Mouse (Mus musculus) lung, adult 2 months (tissue): ENCODE data around the gene Cpsf6. TPM values are rescaled to one million over a fixed set of nuclear protein-coding genes. Genes with fewer than 3 reads are reported as not detected.

Source experiments
- DNase-seq: peaks from one replicate; pipeline ENCODE4 v3.0.0; 2022
- H3K4me1 ChIP-seq: fragments of 200-500 bp; 2 replicates; pipeline ENCODE4 v1.6.1; 2011; ENCODE audit warnings: low read length; ENCODE audit not compliant: control insufficient read depth, insufficient read depth
- H3K4me3 ChIP-seq: fragments of 200-500 bp; replicated peaks from 2 replicates; pipeline ENCODE3; 2011; ENCODE audit warnings: low read depth, mild to moderate bottlenecking, control low read depth, low read length; ENCODE audit errors: extremely low read depth
- CTCF ChIP-seq: fragments of 200-500 bp; IDR thresholded peaks from 2 replicates; pipeline ENCODE4 v1.5.1; 2011; ENCODE audit warnings: mild to moderate bottlenecking, low read length, control low read depth; ENCODE audit not compliant: insufficient read depth
- POLR2A ChIP-seq: fragments of 200-500 bp; IDR thresholded peaks from 2 replicates; pipeline ENCODE4 v1.6.1; 2011; ENCODE audit warnings: low read depth, mild to moderate bottlenecking, control low read depth, low read length, borderline replicate concordance; ENCODE audit errors: extremely low read depth
- WGBS: fragments of 180-500 bp; shearing (Covaris S2); methylation state at CpG from one replicate; pipeline ENCODE4 v1.1.7; 2018; 5-methylcytosine and 5-hydroxymethylcytosine counted together
- polyA plus RNA-seq: library from polyadenylated mRNA; depleted of rRNA; stranded (reverse); fragments of >200 nt; gene quantifications from 2 replicates; pipeline ENCODE4 v1.2.3, GENCODE M21; 2012; rRNA removed

The Cpsf6 gene
- polyA plus RNA-seq, result 51.7 and 57.9 TPM in 2 replicates

GRCm38 (mm10) chr10:117379908-117380307, at the start of gene Cpsf6:
Gene Cpsf6, minus strand, starts transcription at chr10:117380015.
- DNase-seq, result no peak
- TF ChIP-seq CTCF, result no peak
- no peak for TF ChIP-seq POLR2A
- 63% methylated on average over 6 of the region's 6 CpGs for WGBS
- Histone ChIP-seq H3K4me3 (no peak within 1 kb of the TSS), H3K4me1 (peaks cover 4% of the 10 kb centered on the region; the same call in 1 of the 2 replicates)

- no peaks in the 10 kb centered on the region for H3K4me1 ChIP-seq
- no peak for TF ChIP-seq CTCF
- TF ChIP-seq POLR2A, result no peak
- whole genome bisulfite sequencing, result 57% methylated on average over 1 of the region's 1 CpGs
- no peak overlapping the region for H3K4me3 ChIP-seq
- DNase-seq, result no peak
Observed at GRCm38 (mm10) chr10:117426615-117426969, 46.8 kb upstream of the Cpsf6 start.

GRCm38 (mm10) chr10:117425907-117426614, 46.2 kb upstream of the Cpsf6 start:
- no peaks in the 10 kb centered on the region for H3K4me1 ChIP-seq
- TF ChIP-seq CTCF (no peak), POLR2A (no peak)
- no peak overlapping the region for H3K4me3 ChIP-seq
- WGBS, result 62% methylated on average over 11 of the region's 11 CpGs
- no peak for DNase-seq

GRCm38 (mm10) chr10:117425013-117425412, 45.2 kb upstream of the Cpsf6 start:
- H3K4me3 ChIP-seq, result no peak overlapping the region
- H3K4me1 ChIP-seq, result no peaks in the 10 kb centered on the region
- TF ChIP-seq POLR2A (no peak), CTCF (no peak)
- 90% methylated on average over 5 of the region's 5 CpGs for WGBS
- no peak for DNase-seq

- Histone ChIP-seq H3K4me3 (no peak overlapping the region), H3K4me1 (no peaks in the 10 kb centered on the region)
- no peak for DNase-seq
- WGBS, result 54% methylated on average over 3 of the region's 3 CpGs
- no peak for TF ChIP-seq POLR2A
- no peak for TF ChIP-seq CTCF
Observed at GRCm38 (mm10) chr10:117424146-117424905, 44.5 kb upstream of the Cpsf6 start.

GRCm38 (mm10) chr10:117423025-117424002, 43.5 kb upstream of the Cpsf6 start:
- TF ChIP-seq CTCF (no peak), POLR2A (no peak)
- 83% methylated on average over 17 of the region's 17 CpGs for WGBS
- Histone ChIP-seq H3K4me1 (no peaks in the 10 kb centered on the region), H3K4me3 (no peak overlapping the region)
- no peak for DNase-seq

GRCm38 (mm10) chr10:117422174-117422808, 42.5 kb upstream of the Cpsf6 start:
- Histone ChIP-seq H3K4me1 (peaks cover 2% of the 10 kb centered on the region; the same call in 1 of the 2 replicates), H3K4me3 (no peak overlapping the region)
- no peak for DNase-seq
- 81% methylated on average over 6 of the region's 6 CpGs for WGBS
- TF ChIP-seq CTCF (no peak), POLR2A (no peak)

- H3K4me3 ChIP-seq, result no peak overlapping the region
- DNase-seq, result no peak
- 81% methylated on average over 7 of the region's 7 CpGs for WGBS
- no peak for TF ChIP-seq POLR2A
- no peak for TF ChIP-seq CTCF
- peaks cover 3% of the 10 kb centered on the region; the same call in 1 of the 2 replicates for H3K4me1 ChIP-seq
Observed at GRCm38 (mm10) chr10:117421283-117422107, 41.7 kb upstream of the Cpsf6 start.
